Mouse (Mus musculus) megakaryocyte-erythroid progenitor cell, adult 5-6 weeks (primary cell): Measurements from ENCODE around the gene Casc3. TPM values are rescaled to one million over a fixed set of nuclear protein-coding genes. Genes with fewer than 3 reads are reported as not detected.

Experiments
- ATAC-seq: replicated peaks from 2 replicates; pipeline ENCODE4 v1.8.0; 2016; ENCODE audit warnings: mild to moderate bottlenecking, inconsistent platforms; ENCODE audit not compliant: severe bottlenecking, poor library complexity, low FRiP score, low TSS enrichment
- total RNA-seq, 2 experiments: library from RNA; stranded (forward) in 1 of 2; stranded (reverse) in 1 of 2; fragments of 200-1000, 215-1000 nt in 1 of 2; fragments of >200 nt in 1 of 2; fragmentation: Nextera tagmentation in 1 of 2; gene quantifications; 2 replicates each; pipeline ENCODE4 v1.2.3; 2014 to 2017

Casc3 gene
- total RNA-seq, 2 experiments from 2014 or later = 37.4 to 51.8 TPM

DNA sequence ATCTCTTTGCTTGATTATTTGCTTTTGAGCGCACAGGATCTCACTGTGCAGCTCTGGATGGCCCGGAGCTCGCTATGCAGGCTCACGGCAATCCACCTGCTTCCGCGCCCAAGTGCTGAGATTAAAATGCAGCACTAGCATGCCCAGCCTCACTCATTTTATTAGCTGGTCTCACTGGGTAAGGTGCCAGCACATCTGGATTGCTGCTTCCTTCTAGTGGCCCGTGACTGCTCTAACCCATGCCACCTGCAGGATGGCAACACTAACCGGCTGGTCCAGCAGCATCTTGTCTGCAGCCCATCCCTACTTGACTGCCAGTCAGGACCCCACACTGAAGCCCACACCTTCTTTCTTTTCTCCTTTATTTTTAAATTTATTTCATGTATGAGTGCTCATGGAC, 49.4 kb downstream of the Casc3 start:
- ATAC-seq = no peak

GRCm38 (mm10) chr11:98854659-98855058, 50.0 kb downstream of the Casc3 start:
- ATAC-seq = no peak

- peak; percentile 62; the same call in 1 of the 2 replicates for ATAC-seq
These were observed 54.3 kb downstream of the Casc3 start for GRCm38 (mm10) chr11:98858759-98859731.

DNA sequence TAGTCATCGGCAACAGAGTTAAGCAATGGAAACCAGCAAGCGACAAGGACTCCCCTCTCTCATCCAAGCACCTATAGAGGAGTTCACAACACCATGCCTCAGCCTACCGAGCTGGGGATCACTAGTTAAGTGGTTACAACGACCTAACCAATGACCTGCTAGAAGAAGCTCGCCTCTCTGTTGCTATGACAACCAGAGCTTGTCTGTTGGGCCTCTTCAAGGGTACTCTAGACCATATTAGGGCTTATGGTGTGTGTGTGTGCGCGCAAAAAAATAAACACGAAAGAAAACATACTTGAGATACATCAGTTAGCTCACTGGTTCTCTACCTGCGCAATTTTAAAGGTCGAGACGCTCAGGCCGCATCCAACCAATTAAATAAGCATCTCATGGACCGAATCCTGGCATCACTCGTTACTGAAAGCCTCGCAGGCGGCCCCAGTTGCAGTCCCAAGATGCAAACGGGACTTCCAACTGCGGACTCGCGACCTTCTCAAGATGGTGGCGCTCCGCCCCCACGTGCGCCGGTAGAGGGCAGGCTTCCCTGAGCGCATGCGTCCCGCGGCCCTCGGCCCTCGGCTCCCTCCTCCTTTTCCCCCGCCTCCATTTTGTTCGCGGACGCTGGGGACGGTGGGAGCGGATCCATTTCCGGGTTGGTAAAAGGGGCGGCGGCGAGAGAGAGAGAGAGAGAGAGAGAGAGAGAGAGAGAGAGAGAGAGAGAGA, 58.5 kb downstream of the Casc3 start, which contains the start of gene Wipf2:
Gene Wipf2 (plus strand): TSS at position 611 of the 723 bp plus-strand sequence.
- peak; percentile 93 for ATAC-seq

- peak; percentile 20 for ATAC-seq
These were observed 59.2 kb downstream of the Casc3 start for GRCm38 (mm10) chr11:98863751-98864429.

GRCm38 (mm10) chr11:98867293-98867692, 62.6 kb downstream of the Casc3 start:
- ATAC-seq = no peak

GRCm38 (mm10) chr11:98869906-98870305, 65.2 kb downstream of the Casc3 start:
- ATAC-seq = no peak

DNA sequence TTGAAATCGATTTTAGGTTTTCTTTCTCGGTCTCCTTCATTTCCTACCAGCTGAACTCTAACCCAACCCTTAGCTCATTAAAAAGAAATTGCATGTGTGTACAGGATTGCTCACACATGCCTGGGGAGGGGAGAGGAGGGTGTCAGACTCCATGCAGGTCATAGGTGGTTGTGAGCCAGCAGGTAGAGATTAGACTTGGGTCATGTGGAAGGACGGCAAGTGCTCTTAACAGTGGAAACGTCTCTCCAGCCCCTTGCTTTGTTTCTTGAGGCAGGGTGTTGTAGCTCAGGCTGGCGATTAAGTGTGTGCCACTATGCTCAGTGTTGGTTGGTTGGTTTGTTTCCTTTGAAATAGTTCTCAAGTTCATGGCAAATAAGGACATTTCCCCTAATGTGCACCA, 66.1 kb downstream of the Casc3 start:
- no peak for ATAC-seq

- no peak for ATAC-seq
These were observed 66.7 kb downstream of the Casc3 start for GRCm38 (mm10) chr11:98871416-98871815.

- ATAC-seq = no peak
These were observed 67.3 kb downstream of the Casc3 start for GRCm38 (mm10) chr11:98872040-98872439.

DNA sequence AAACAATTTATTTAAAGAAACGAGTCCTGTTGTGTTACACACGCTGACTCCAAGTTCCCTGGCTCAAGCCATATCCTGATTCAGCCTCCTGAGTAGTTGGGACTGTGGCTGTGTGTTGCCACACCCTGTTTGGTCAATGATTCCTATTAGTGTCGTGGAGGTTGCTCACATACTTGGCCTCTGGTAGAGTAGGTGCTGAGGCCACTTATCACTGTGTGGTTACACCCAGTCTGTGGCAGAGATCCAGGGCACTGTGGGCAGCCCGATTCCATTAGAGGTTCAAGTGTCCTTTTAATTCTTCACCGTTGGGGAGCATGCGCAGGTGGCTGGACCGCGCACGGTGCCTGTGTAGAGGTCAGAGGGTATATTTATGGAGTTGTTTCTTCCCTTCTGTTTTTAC, 69.2 kb downstream of the Casc3 start:
- peak; percentile 97 for ATAC-seq

DNA sequence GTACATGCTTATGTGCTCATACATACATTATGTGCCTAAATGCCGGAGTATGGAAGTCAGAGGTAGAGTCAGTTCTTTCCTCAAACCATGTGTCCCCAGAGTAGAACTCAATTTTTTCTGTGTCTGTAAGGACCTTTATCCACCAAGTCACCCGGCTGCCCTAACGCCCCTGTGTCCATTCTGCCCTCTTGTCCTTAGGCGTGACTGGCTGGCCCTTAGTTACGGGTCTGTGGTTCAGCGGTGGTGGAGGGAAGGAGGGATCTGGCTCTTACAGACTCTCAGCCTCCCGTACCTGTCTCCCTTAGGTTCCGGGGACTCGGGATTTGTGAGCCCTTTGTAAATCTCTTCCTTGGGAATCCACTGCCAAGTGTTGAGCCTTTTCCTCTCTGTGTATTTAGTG, 72.3 kb downstream of the Casc3 start:
- ATAC-seq = no peak

Other genes starting within 250 kb of the Casc3 start
- 28.3 and 38.6 TPM in 2 replicates for gene Ormdl3, start 217.5 kb upstream of the Casc3 start, total RNA-seq (2014; fragmentation: Nextera tagmentation)
- gene Ormdl3, start 217.5 kb upstream of the Casc3 start, total RNA-seq (2017) = 20.7 and 21.7 TPM in 2 replicates
- not detected in 2 replicates for gene Lrrc3c, start 206.6 kb upstream of the Casc3 start, total RNA-seq (2014; fragmentation: Nextera tagmentation)
- not detected in 2 replicates for gene Lrrc3c, start 206.6 kb upstream of the Casc3 start, total RNA-seq (2017)
- 1.1 TPM in 1 of 2 replicates, not detected in the other for gene Gm12355, start 179.2 kb upstream of the Casc3 start, total RNA-seq (2014; fragmentation: Nextera tagmentation)
- gene Gm12355, start 179.2 kb upstream of the Casc3 start, total RNA-seq (2017) = 1.4 and 3.9 TPM in 2 replicates
- not detected in 2 replicates for gene Gsdma3, start 178.5 kb upstream of the Casc3 start, total RNA-seq (2014; fragmentation: Nextera tagmentation)
- not detected in 2 replicates for gene Gsdma3, start 178.5 kb upstream of the Casc3 start, total RNA-seq (2017)
- not detected in 2 replicates for gene Gsdma2, start 158.1 kb upstream of the Casc3 start, total RNA-seq (2014; fragmentation: Nextera tagmentation)
- gene Gsdma2, start 158.1 kb upstream of the Casc3 start, total RNA-seq (2017) = not detected in 2 replicates
- gene Gsdma, start 140.6 kb upstream of the Casc3 start, total RNA-seq (2014; fragmentation: Nextera tagmentation) = not detected in 2 replicates
- gene Gsdma, start 140.6 kb upstream of the Casc3 start, total RNA-seq (2017) = 0.42 and 0.57 TPM in 2 replicates
- 117 and 124 TPM in 2 replicates for gene Psmd3, start 122.4 kb upstream of the Casc3 start, total RNA-seq (2014; fragmentation: Nextera tagmentation)
- gene Psmd3, start 122.4 kb upstream of the Casc3 start, total RNA-seq (2017) = 84.5 and 117 TPM in 2 replicates
- gene Csf3, start 103.6 kb upstream of the Casc3 start, total RNA-seq (2014; fragmentation: Nextera tagmentation) = not detected in 2 replicates
- gene Csf3, start 103.6 kb upstream of the Casc3 start, total RNA-seq (2017) = not detected in 2 replicates
- gene Med24, start 75.5 kb upstream of the Casc3 start, total RNA-seq (2014; fragmentation: Nextera tagmentation) = 62.2 and 78.6 TPM in 2 replicates
- 30.1 and 42.7 TPM in 2 replicates for gene Med24, start 75.5 kb upstream of the Casc3 start, total RNA-seq (2017)
- 47.5 and 51.0 TPM in 2 replicates for gene Thra, start 64.3 kb upstream of the Casc3 start, total RNA-seq (2014; fragmentation: Nextera tagmentation)
- gene Thra, start 64.3 kb upstream of the Casc3 start, total RNA-seq (2017) = 20.4 and 23.3 TPM in 2 replicates
- gene Nr1d1, start 29.6 kb upstream of the Casc3 start, total RNA-seq (2014; fragmentation: Nextera tagmentation) = 4.1 and 8.0 TPM in 2 replicates
- gene Nr1d1, start 29.6 kb upstream of the Casc3 start, total RNA-seq (2017) = 0.34 and 1.3 TPM in 2 replicates
- gene Msl1, start 9.4 kb upstream of the Casc3 start, total RNA-seq (2014; fragmentation: Nextera tagmentation) = 58.6 and 74.8 TPM in 2 replicates
- 57.8 and 68.3 TPM in 2 replicates for gene Msl1, start 9.4 kb upstream of the Casc3 start, total RNA-seq (2017)
- gene Rapgefl1, start 31.9 kb downstream of the Casc3 start, total RNA-seq (2014; fragmentation: Nextera tagmentation) = 2.2 TPM in 1 of 2 replicates, not detected in the other
- 1.7 TPM in 1 of 2 replicates, not detected in the other for gene Rapgefl1, start 31.9 kb downstream of the Casc3 start, total RNA-seq (2017)
- 23.5 and 26.9 TPM in 2 replicates for gene Wipf2, start 58.7 kb downstream of the Casc3 start, total RNA-seq (2014; fragmentation: Nextera tagmentation)
- 3.6 and 4.4 TPM in 2 replicates for gene Wipf2, start 58.7 kb downstream of the Casc3 start, total RNA-seq (2017)
- 85.0 and 101 TPM in 2 replicates for gene Cdc6, start 102.9 kb downstream of the Casc3 start, total RNA-seq (2014; fragmentation: Nextera tagmentation)
- gene Cdc6, start 102.9 kb downstream of the Casc3 start, total RNA-seq (2017) = 67.8 and 78.7 TPM in 2 replicates
- 7.8 and 15.9 TPM in 2 replicates for gene Rara, start 122.9 kb downstream of the Casc3 start, total RNA-seq (2014; fragmentation: Nextera tagmentation)
- gene Rara, start 122.9 kb downstream of the Casc3 start, total RNA-seq (2017) = 2.2 and 3.0 TPM in 2 replicates
- not detected in 2 replicates for gene Gjd3, start 178.1 kb downstream of the Casc3 start, total RNA-seq (2014; fragmentation: Nextera tagmentation)
- not detected in 2 replicates for gene Gjd3, start 178.1 kb downstream of the Casc3 start, total RNA-seq (2017)
- 363 and 371 TPM in 2 replicates for gene Top2a, start 219.3 kb downstream of the Casc3 start, total RNA-seq (2014; fragmentation: Nextera tagmentation)
- gene Top2a, start 219.3 kb downstream of the Casc3 start, total RNA-seq (2017) = 444 and 492 TPM in 2 replicates
- gene Igfbp4, start 236.3 kb downstream of the Casc3 start, total RNA-seq (2014; fragmentation: Nextera tagmentation) = 15.9 and 22.9 TPM in 2 replicates
- 23.5 and 68.2 TPM in 2 replicates for gene Igfbp4, start 236.3 kb downstream of the Casc3 start, total RNA-seq (2017)